ENCODE assay signal across 13 mouse cellular contexts in genomic region chr16:35165788-35166187, GRCm38 (mm10). TPM values are rescaled to one million over a fixed set of nuclear protein-coding genes. Genes with fewer than 3 reads are reported as not detected.
A peak's percentile ranks its signal among the peaks of the same experiment; 100 is the strongest.
DNase-seq lines count a peak whose midpoint lies in the region; TF ChIP-seq lines count a peak whose summit lies in the region.
"Had no signal": no experiment of that assay in that cellular context is flagged by ENCODE, and none has a peak within 500 bp of the region (broad histone marks: within the 10 kb centered on the region; RNA-seq: fewer than 3 reads in every experiment).

No protein-coding gene starts in this region.

- H3K4me3 ChIP-seq in layer of hippocampus, adult 2 months, result no peak overlapping the region
- H3K4me3 ChIP-seq: embryonic facial prominence, embryonic 15.5 days; forebrain, embryonic 15.5 days; limb, embryonic 12.5 days; midbrain, embryonic 15.5 days had no signal

- H3K27ac ChIP-seq in layer of hippocampus, adult 2 months, result peak overlapping the region; percentile 80
- H3K27ac ChIP-seq: embryonic facial prominence, embryonic 15.5 days; macrophage; midbrain, embryonic 15.5 days had no signal

- no peak for TF ChIP-seq CTCF in layer of hippocampus, adult 2 months (conservative IDR thresholded peaks at IDR 0.05)

- peak; percentile 55 for DNase-seq in adrenal gland, postnatal 14 days
- DNase-seq in adrenal gland, adult 18-20 months (ENCODE audit: low spot score in 2 of 2), result no peak
- no peak for DNase-seq in layer of hippocampus, adult 2 months (ENCODE audit: low spot score in 2 of 2)
- DNase-seq in layer of hippocampus, postnatal 36 days, result no peak
- DNase-seq in adrenal gland, postnatal 36 days, result peak; percentile 30 to 47
- peak; percentile 69 for DNase-seq in cerebellum, adult 9-10 months
- DNase-seq in kidney, postnatal 14 days, result no peak
- DNase-seq in urinary bladder, postnatal 36 days (ENCODE audit: low spot score in 2 of 2), result no peak

RNA-seq across cellular contexts. Expression of gene Adcy5, which starts 11.1 kb away (rescaled TPM):
- 6.3 and 8.9 TPM in 2 replicates for total RNA-seq in adrenal gland, postnatal 14 days (2021)
- total RNA-seq in adrenal gland, adult 18-20 months (2021), result 10 to 100 TPM in 1 of 2 experiments, 1 to 10 TPM in 1; 8.9 to 18.3 TPM
- total RNA-seq in layer of hippocampus, adult 2 months (2021), result 10 to 100 TPM; 74.3 to 76.8 TPM
- total RNA-seq in layer of hippocampus, postnatal 36 days (2021), result 10 to 100 TPM; 74.6 to 75.2 TPM
- total RNA-seq in adrenal gland, postnatal 36 days (2021), result 10 to 100 TPM in 1 of 2 experiments, 1 to 10 TPM in 1; 7.8 to 13.9 TPM

Comparison
In these comparisons a context has a peak if more than half of its experiments do, and no peak if none do; other contexts are left out.
1. DNase-seq: peak in adrenal gland, postnatal 14 days (single experiment), adrenal gland, postnatal 36 days (2 of 2) and cerebellum, adult 9-10 months (single experiment); none in adrenal gland, adult 18-20 months (0 of 2), layer of hippocampus, adult 2 months (0 of 2), layer of hippocampus, postnatal 36 days (0 of 2), kidney, postnatal 14 days (single experiment) and urinary bladder, postnatal 36 days (0 of 2).